Mouse (Mus musculus): Measurements from ENCODE around the gene C2cd4b. TPM values are rescaled to one million over a fixed set of nuclear protein-coding genes. Genes with fewer than 3 reads are reported as not detected.

Gene C2cd4b
- polyA plus RNA-seq, 1 experiment: not detected

DNA sequence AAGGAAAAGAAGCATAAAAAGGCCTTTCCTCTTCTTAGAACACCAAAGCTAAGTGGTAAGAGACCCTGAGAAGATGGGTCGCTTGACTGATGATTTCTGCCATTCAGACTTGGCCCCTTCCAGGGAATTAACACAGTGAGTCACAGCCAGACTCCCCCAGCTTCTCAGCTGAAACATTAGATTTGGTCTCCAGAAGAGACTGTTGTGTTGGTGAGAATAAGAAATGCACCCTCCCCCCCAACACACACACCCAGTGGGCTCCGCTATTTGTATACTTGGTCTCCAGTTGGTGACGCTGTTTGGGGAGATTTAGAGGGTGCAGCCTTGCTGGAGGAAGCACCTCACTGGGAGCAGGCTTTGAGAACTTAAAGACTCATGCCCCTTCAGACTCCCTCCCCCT, 39.1 kb upstream of the C2cd4b start:
- Histone ChIP-seq H3K79me2 (ENCODE audit: control insufficient read depth, insufficient read depth) (no peaks in the 10 kb centered on the region), H3K36me3 (ENCODE audit: control insufficient read depth, insufficient read depth) (no peaks in the 10 kb centered on the region), H3ac (ENCODE audit: control insufficient read depth, insufficient read length, low read depth) (no peak overlapping the region), H3K79me3 (ENCODE audit: low read depth) (no peaks in the 10 kb centered on the region), H3K4me3 (ENCODE audit: insufficient read depth, poor library complexity, severe bottlenecking) (no peak overlapping the region), H3K27me3 (ENCODE audit: control insufficient read depth, insufficient read depth, insufficient read length) (no peaks in the 10 kb centered on the region)
- TF ChIP-seq CEBPB (IDR thresholded peaks at IDR 0.05; ENCODE audit: low read depth) (no peak), FOSL1 (IDR thresholded peaks at IDR 0.05; ENCODE audit: insufficient read depth, low read length, poor library complexity, severe bottlenecking) (no peak), MYOD1 (IDR thresholded peaks at IDR 0.05; ENCODE audit: control insufficient read depth, insufficient read length, low read depth) (no peak), USF1 (IDR thresholded peaks at IDR 0.05; ENCODE audit: low read depth) (no peak), CTCF (IDR thresholded peaks at IDR 0.05; ENCODE audit: control insufficient read depth, insufficient read depth, insufficient read length) (no peak), MYOG (IDR thresholded peaks at IDR 0.05; ENCODE audit: control insufficient read depth, extremely low read depth, insufficient read length) (no peak), MAX (IDR thresholded peaks at IDR 0.05) (no peak)

DNA sequence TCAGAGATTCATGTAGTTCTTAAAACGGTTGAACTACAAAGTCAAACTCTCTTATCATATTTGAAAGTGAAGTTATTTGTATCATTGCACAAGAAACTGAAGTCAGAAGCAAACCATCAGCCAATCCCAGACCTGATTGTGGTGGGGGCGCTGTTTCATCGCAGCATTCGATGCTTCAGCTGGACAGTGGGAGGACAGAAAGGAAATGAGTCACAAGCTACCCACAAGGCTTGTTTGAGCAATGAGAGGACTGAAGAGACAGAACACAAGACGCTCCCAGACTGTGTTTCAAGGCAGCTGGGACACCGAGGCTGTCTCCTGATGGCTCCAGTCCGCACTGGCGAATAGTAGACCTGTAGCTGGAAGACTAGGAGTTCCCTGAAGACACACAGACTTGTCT, 36.9 kb upstream of the C2cd4b start:
- H3K79me2 ChIP-seq (ENCODE audit: control insufficient read depth, insufficient read depth): no peaks in the 10 kb centered on the region
- no peak overlapping the region for H3ac ChIP-seq (ENCODE audit: control insufficient read depth, insufficient read length, low read depth)
- no peaks in the 10 kb centered on the region for H3K79me3 ChIP-seq (ENCODE audit: low read depth)
- no peaks in the 10 kb centered on the region for H3K27me3 ChIP-seq (ENCODE audit: control insufficient read depth, insufficient read depth, insufficient read length)
- no peaks in the 10 kb centered on the region for H3K36me3 ChIP-seq (ENCODE audit: control insufficient read depth, insufficient read depth)
- TF ChIP-seq USF1 (IDR thresholded peaks at IDR 0.05; ENCODE audit: low read depth) (no peak), CTCF (IDR thresholded peaks at IDR 0.05; ENCODE audit: control insufficient read depth, insufficient read depth, insufficient read length) (peak; percentile 61), CEBPB (IDR thresholded peaks at IDR 0.05; ENCODE audit: low read depth) (peak; percentile 74), MYOD1 (IDR thresholded peaks at IDR 0.05; ENCODE audit: control insufficient read depth, insufficient read length, low read depth) (no peak)
- no peak overlapping the region for H3K4me3 ChIP-seq (ENCODE audit: insufficient read depth, poor library complexity, severe bottlenecking)

DNA sequence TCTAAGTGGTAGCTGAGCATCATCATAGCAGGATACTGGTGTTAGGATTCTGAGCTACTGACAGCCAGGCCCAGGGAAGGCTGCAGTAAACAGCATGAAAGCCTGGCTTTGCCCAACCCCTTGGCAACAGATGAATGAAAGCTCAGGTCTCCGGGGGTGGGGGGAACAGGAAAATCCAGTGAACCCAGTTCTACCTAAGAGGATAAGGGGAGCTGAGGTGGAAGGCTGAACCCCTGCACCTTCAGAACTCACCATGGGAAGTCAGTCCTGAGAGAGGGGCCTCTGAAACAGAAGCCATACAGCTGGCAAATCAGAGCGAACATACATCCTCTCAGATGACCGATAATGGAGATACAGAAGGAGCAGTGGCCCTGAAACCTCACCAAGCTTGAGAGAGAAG, 34.0 kb upstream of the C2cd4b start:
- no peak for TF ChIP-seq CTCF (IDR thresholded peaks at IDR 0.05; ENCODE audit: control insufficient read depth, insufficient read depth, insufficient read length)
- TF ChIP-seq USF1 (IDR thresholded peaks at IDR 0.05; ENCODE audit: low read depth): no peak
- no peak for TF ChIP-seq MYOD1 (IDR thresholded peaks at IDR 0.05; ENCODE audit: control insufficient read depth, insufficient read length, low read depth)
- no peak for TF ChIP-seq FOSL1 (IDR thresholded peaks at IDR 0.05; ENCODE audit: insufficient read depth, low read length, poor library complexity, severe bottlenecking)
- no peak for TF ChIP-seq CEBPB (IDR thresholded peaks at IDR 0.05; ENCODE audit: low read depth)
- TF ChIP-seq MYOG (IDR thresholded peaks at IDR 0.05; ENCODE audit: control insufficient read depth, extremely low read depth, insufficient read length): no peak
- TF ChIP-seq MAX (IDR thresholded peaks at IDR 0.05): no peak
- Histone ChIP-seq H3K79me2 (ENCODE audit: control insufficient read depth, insufficient read depth) (no peaks in the 10 kb centered on the region), H3ac (ENCODE audit: control insufficient read depth, insufficient read length, low read depth) (no peak overlapping the region), H3K36me3 (ENCODE audit: control insufficient read depth, insufficient read depth) (no peaks in the 10 kb centered on the region), H3K79me3 (ENCODE audit: low read depth) (no peaks in the 10 kb centered on the region), H3K4me3 (ENCODE audit: insufficient read depth, poor library complexity, severe bottlenecking) (no peak overlapping the region), H3K27me3 (ENCODE audit: control insufficient read depth, insufficient read depth, insufficient read length) (peaks cover 13% of the 10 kb centered on the region)

DNA sequence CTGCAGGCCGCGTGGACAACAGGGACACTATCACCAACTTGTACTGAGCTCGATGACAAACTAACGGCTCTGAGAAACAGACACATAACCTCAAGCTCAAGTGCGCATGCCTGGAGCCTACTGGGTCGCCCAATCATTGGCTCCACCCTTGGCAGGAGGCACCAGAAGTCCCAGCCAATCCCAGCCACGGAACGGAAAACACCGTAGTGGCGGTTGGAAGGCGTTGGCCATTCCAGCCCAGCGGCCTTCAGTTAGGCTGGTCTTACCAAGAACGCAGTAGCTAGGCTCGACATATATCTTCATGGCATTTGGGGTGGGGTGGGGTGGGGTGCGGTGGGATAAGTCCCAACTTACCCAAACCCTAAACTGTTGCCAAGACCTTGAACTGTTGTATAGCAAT, 25.5 kb upstream of the C2cd4b start:
- Histone ChIP-seq H3K79me3 (ENCODE audit: low read depth) (no peaks in the 10 kb centered on the region), H3K36me3 (ENCODE audit: control insufficient read depth, insufficient read depth) (no peaks in the 10 kb centered on the region), H3K4me3 (ENCODE audit: insufficient read depth, poor library complexity, severe bottlenecking) (no peak overlapping the region), H3K27me3 (ENCODE audit: control insufficient read depth, insufficient read depth, insufficient read length) (peaks cover 12% of the 10 kb centered on the region), H3ac (ENCODE audit: control insufficient read depth, insufficient read length, low read depth) (no peak overlapping the region), H3K79me2 (ENCODE audit: control insufficient read depth, insufficient read depth) (no peaks in the 10 kb centered on the region)
- TF ChIP-seq MYOD1 (IDR thresholded peaks at IDR 0.05; ENCODE audit: control insufficient read depth, insufficient read length, low read depth) (no peak), FOSL1 (IDR thresholded peaks at IDR 0.05; ENCODE audit: insufficient read depth, low read length, poor library complexity, severe bottlenecking) (no peak), CEBPB (IDR thresholded peaks at IDR 0.05; ENCODE audit: low read depth) (no peak), CTCF (IDR thresholded peaks at IDR 0.05; ENCODE audit: control insufficient read depth, insufficient read depth, insufficient read length) (no peak), MYOG (IDR thresholded peaks at IDR 0.05; ENCODE audit: control insufficient read depth, extremely low read depth, insufficient read length) (no peak), USF1 (IDR thresholded peaks at IDR 0.05; ENCODE audit: low read depth) (no peak), MAX (IDR thresholded peaks at IDR 0.05) (no peak)

DNA sequence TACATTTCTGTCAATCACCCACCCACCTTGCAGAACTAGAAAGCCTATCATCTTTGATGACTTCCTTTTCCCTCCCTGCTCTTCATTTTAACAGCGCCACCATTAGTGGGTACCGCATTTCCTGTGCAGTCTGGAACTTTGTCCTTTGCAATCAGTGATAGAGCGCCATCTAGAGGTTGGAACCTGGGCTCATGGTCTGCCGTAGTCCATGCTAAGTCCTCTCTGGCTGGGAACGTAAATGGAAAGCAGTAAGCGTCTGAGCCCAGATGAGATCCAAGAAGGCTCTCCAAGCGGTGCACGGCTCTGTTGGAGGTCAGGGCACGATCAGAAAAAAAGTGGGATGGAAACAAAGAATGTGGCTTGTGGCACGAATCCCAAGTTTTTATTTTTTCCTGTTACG, 23.8 kb upstream of the C2cd4b start:
- Histone ChIP-seq H3K36me3 (ENCODE audit: control insufficient read depth, insufficient read depth) (no peaks in the 10 kb centered on the region), H3ac (ENCODE audit: control insufficient read depth, insufficient read length, low read depth) (no peak overlapping the region), H3K27me3 (ENCODE audit: control insufficient read depth, insufficient read depth, insufficient read length) (peaks cover 10% of the 10 kb centered on the region), H3K79me3 (ENCODE audit: low read depth) (no peaks in the 10 kb centered on the region), H3K79me2 (ENCODE audit: control insufficient read depth, insufficient read depth) (no peaks in the 10 kb centered on the region), H3K4me3 (ENCODE audit: insufficient read depth, poor library complexity, severe bottlenecking) (no peak overlapping the region)
- TF ChIP-seq CEBPB (IDR thresholded peaks at IDR 0.05; ENCODE audit: low read depth) (no peak), FOSL1 (IDR thresholded peaks at IDR 0.05; ENCODE audit: insufficient read depth, low read length, poor library complexity, severe bottlenecking) (no peak), MYOD1 (IDR thresholded peaks at IDR 0.05; ENCODE audit: control insufficient read depth, insufficient read length, low read depth) (no peak), MAX (IDR thresholded peaks at IDR 0.05) (no peak), MYOG (IDR thresholded peaks at IDR 0.05; ENCODE audit: control insufficient read depth, extremely low read depth, insufficient read length) (no peak), CTCF (IDR thresholded peaks at IDR 0.05; ENCODE audit: control insufficient read depth, insufficient read depth, insufficient read length) (peak; percentile 57)

DNA sequence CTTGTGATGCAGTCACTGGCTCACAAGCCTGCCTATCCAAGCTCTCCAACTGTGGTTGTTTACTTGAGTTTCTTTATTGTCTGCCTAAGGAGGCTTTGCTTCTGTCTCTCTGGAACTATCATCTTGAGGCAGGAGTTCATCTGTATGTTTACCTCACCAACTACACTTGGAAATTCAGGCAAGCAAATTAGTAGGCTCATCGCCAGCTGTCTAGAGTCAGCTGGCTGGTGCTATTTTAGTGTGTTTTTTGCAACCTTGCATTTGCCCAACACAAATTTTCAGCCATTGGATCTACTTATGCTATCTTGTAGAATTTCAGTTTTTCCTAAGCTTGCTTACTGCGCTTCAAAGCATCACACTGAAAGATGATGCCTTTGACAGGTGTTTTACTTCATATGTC, 18.0 kb upstream of the C2cd4b start:
- TF ChIP-seq CEBPB (IDR thresholded peaks at IDR 0.05; ENCODE audit: low read depth) (no peak), USF1 (IDR thresholded peaks at IDR 0.05; ENCODE audit: low read depth) (no peak), FOSL1 (IDR thresholded peaks at IDR 0.05; ENCODE audit: insufficient read depth, low read length, poor library complexity, severe bottlenecking) (no peak), CTCF (IDR thresholded peaks at IDR 0.05; ENCODE audit: control insufficient read depth, insufficient read depth, insufficient read length) (no peak), MYOG (IDR thresholded peaks at IDR 0.05; ENCODE audit: control insufficient read depth, extremely low read depth, insufficient read length) (no peak), MAX (IDR thresholded peaks at IDR 0.05) (no peak), MYOD1 (IDR thresholded peaks at IDR 0.05; ENCODE audit: control insufficient read depth, insufficient read length, low read depth) (no peak)
- H3K27me3 ChIP-seq (ENCODE audit: control insufficient read depth, insufficient read depth, insufficient read length): peaks cover 16% of the 10 kb centered on the region
- H3K79me2 ChIP-seq (ENCODE audit: control insufficient read depth, insufficient read depth): no peaks in the 10 kb centered on the region
- no peak overlapping the region for H3K4me3 ChIP-seq (ENCODE audit: insufficient read depth, poor library complexity, severe bottlenecking)
- no peak overlapping the region for H3ac ChIP-seq (ENCODE audit: control insufficient read depth, insufficient read length, low read depth)
- H3K36me3 ChIP-seq (ENCODE audit: control insufficient read depth, insufficient read depth): no peaks in the 10 kb centered on the region
- H3K79me3 ChIP-seq (ENCODE audit: low read depth): no peaks in the 10 kb centered on the region
